Mouse (Mus musculus) G1E (cell line): ENCODE results near the gene Klhl42.

ENCODE experiments used
- GATA1 ChIP-seq: IDR thresholded peaks from 2 replicates; pipeline ENCODE4 v1.6.1; 2012; ENCODE audit warnings: borderline replicate concordance, low read length, inconsistent platforms, mixed read lengths
- POLR2AphosphoS5 ChIP-seq: IDR thresholded peaks from 2 replicates; pipeline ENCODE4 v1.6.1; 2012; ENCODE audit warnings: low read depth, low read length, inconsistent platforms; ENCODE audit not compliant: insufficient replicate concordance

- TF ChIP-seq POLR2AphosphoS5 (no peak), GATA1 (no peak)
These were observed 31.9 kb upstream of the Klhl42 start for GRCm38 (mm10) chr6:147059326-147059725.
